Mouse (Mus musculus) liver, adult 2 months (tissue): ENCODE measurements around the gene Stfa2l1. TPM values are rescaled to one million over a fixed set of nuclear protein-coding genes. Genes with fewer than 3 reads are reported as not detected.
"Not testable (repeated sequence)": the region's sequence is repeated elsewhere in the genome, so short reads cannot be mapped to it uniquely, and the experiment has no call there.

Experiments
- DNase-seq: peaks from one replicate; pipeline ENCODE4 v3.0.0-alpha.2; 2011; ENCODE audit warnings: low read depth, low spot score; ENCODE audit errors: extremely low read depth
- H3K27ac ChIP-seq: fragments of 200-500 bp; replicated peaks from 2 replicates; pipeline ENCODE4 v1.5.1; 2012; ENCODE audit warnings: low read depth, mild to moderate bottlenecking, control low read depth, inconsistent platforms, low read length; ENCODE audit not compliant: insufficient read depth
- H3K27me3 ChIP-seq: fragments of 200-500 bp; 2 replicates; pipeline ENCODE4 v1.6.1; 2012; ENCODE audit warnings: mild to moderate bottlenecking, moderate library complexity, low read length, inconsistent platforms; ENCODE audit not compliant: control insufficient read depth, insufficient read depth
- H3K36me3 ChIP-seq: fragments of 200-500 bp; 2 replicates; pipeline ENCODE4 v1.6.1; 2012; ENCODE audit warnings: low read length, inconsistent platforms; ENCODE audit not compliant: control insufficient read depth, insufficient read depth
- H3K4me1 ChIP-seq: fragments of 200-500 bp; 2 replicates; pipeline ENCODE4 v1.6.1; 2011; ENCODE audit warnings: low read length; ENCODE audit not compliant: control insufficient read depth, insufficient read depth
- H3K4me3 ChIP-seq: fragments of 200-500 bp; 2 replicates; pipeline ENCODE4 v1.5.1; 2011; ENCODE audit warnings: low read depth, mild to moderate bottlenecking, control low read depth, low read length, moderate library complexity; ENCODE audit not compliant: insufficient read depth
- H3K79me2 ChIP-seq: fragments of 200-500 bp; 2 replicates; pipeline ENCODE4 v1.6.1; 2012; ENCODE audit warnings: inconsistent platforms, mild to moderate bottlenecking, low read length, moderate library complexity; ENCODE audit not compliant: control insufficient read depth, insufficient read depth
- H3K9ac ChIP-seq: fragments of 200-500 bp; 2 replicates; pipeline ENCODE4 v1.6.1; 2012; ENCODE audit warnings: low read depth, mild to moderate bottlenecking, control low read depth, inconsistent platforms, low read length
- CTCF ChIP-seq: fragments of 200-500 bp; IDR thresholded peaks from 2 replicates; pipeline ENCODE4 v1.5.1; 2011; ENCODE audit warnings: low read depth, low read length, control low read depth
- POLR2A ChIP-seq: fragments of 200-500 bp; IDR thresholded peaks from 2 replicates; pipeline ENCODE4 v1.6.1; 2011; ENCODE audit warnings: low read length, control low read depth; ENCODE audit not compliant: insufficient read depth; ENCODE audit errors: extremely low read depth
- WGBS: fragments of 180-500 bp; shearing (Covaris S2); methylation state at CpG from one replicate; pipeline ENCODE4 v1.1.7; 2018; 5-methylcytosine and 5-hydroxymethylcytosine counted together
- polyA plus RNA-seq: library from polyadenylated mRNA; depleted of rRNA; stranded (reverse); fragments of >200 nt; gene quantifications from 2 replicates; pipeline ENCODE4 v1.2.3, GENCODE M21; 2012; rRNA removed
- total RNA-seq: library from RNA; depleted of rRNA; stranded (reverse); fragments of >200 nt; gene quantifications from 2 replicates; pipeline ENCODE4 v1.2.3, GENCODE M21; 2014; rRNA removed

The Stfa2l1 gene
- total and polyA plus RNA-seq, 2 experiments = not detected

- DNase-seq = no peak
- H3K36me3 ChIP-seq = no peaks in the 10 kb centered on the region
- H3K27ac ChIP-seq = no peak overlapping the region
- peaks cover 2% of the 10 kb centered on the region; the same call in 1 of the 2 replicates for H3K4me1 ChIP-seq
- no peak overlapping the region for H3K4me3 ChIP-seq
- no peaks in the 10 kb centered on the region for H3K27me3 ChIP-seq
- H3K9ac ChIP-seq = no peak overlapping the region
- TF ChIP-seq POLR2A = no peak
- no peak for TF ChIP-seq CTCF
- H3K79me2 ChIP-seq = no peaks in the 10 kb centered on the region
These were observed 19.5 kb downstream of the Stfa2l1 start for GRCm38 (mm10) chr16:36176108-36176507.

DNA sequence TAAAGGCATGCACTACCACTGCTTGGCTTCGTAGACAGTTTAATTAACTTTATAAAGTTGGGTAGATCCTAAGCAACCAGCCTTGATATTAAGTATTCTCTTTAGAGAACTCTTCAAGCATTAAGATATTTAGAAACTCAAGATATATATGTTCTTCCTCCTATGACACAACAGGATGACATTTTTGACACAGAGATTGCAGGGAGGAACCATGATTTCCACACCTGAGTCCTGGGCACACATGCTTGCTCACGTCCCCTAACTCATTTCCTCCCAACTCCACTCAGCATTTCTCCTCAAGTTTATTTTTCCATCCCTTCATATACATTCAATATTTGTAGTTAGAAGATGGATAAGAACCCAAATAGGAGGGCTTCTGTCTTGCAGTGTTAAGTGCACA lies 23.3 kb downstream of the Stfa2l1 start:
- Histone ChIP-seq H3K79me2 (no peaks in the 10 kb centered on the region), H3K4me3 (no peak overlapping the region), H3K27me3 (no peaks in the 10 kb centered on the region), H3K27ac (no peak overlapping the region), H3K4me1 (peaks cover 2% of the 10 kb centered on the region; the same call in 1 of the 2 replicates), H3K9ac (no peak overlapping the region), H3K36me3 (no peaks in the 10 kb centered on the region)
- TF ChIP-seq CTCF = no peak
- TF ChIP-seq POLR2A = no peak
- DNase-seq = no peak
- WGBS = 83% methylated on average over 2 of the region's 2 CpGs

DNA sequence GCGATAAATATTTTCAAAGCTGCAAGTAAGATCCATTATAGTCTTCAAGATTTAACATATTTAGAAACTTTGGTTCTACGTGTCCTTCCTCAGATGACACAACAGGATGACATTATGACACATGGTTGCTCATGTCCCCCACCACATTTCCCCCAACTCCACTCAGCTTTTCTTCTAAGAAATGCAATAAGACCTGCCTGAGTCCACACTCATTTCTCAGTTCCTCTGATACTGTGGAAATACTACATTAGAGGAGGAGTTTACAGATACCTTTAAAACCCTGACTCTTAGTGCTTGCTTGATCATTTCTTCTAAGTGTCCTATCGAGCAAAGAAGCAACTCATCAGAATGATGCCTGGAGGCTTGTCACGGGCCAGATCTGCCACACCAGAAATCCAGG lies 27.3 kb downstream of the Stfa2l1 start, which contains the start of gene Gm5483:
Gene Gm5483, plus strand, starts transcription at position 301 of the 400 bp plus-strand sequence.
- H3K4me3 ChIP-seq, H3K36me3 ChIP-seq, H3K9ac ChIP-seq, H3K79me2 ChIP-seq, DNase-seq, H3K27me3 ChIP-seq, H3K27ac ChIP-seq, H3K4me1 ChIP-seq: not testable (repeated sequence)
- 86% methylated on average over 4 of the region's 4 CpGs for WGBS

- no peak for TF ChIP-seq CTCF
- TF ChIP-seq POLR2A = no peak
- Histone ChIP-seq H3K4me1 (no peaks in the 10 kb centered on the region), H3K27ac (no peak overlapping the region), H3K9ac (no peak overlapping the region), H3K4me3 (no peak overlapping the region), H3K79me2 (no peaks in the 10 kb centered on the region), H3K27me3 (no peaks in the 10 kb centered on the region), H3K36me3 (no peaks in the 10 kb centered on the region)
- no peak for DNase-seq
- WGBS = 62% methylated on average over 19 of the region's 19 CpGs
These were observed 42.6 kb downstream of the Stfa2l1 start for GRCm38 (mm10) chr16:36199226-36199625.

DNA sequence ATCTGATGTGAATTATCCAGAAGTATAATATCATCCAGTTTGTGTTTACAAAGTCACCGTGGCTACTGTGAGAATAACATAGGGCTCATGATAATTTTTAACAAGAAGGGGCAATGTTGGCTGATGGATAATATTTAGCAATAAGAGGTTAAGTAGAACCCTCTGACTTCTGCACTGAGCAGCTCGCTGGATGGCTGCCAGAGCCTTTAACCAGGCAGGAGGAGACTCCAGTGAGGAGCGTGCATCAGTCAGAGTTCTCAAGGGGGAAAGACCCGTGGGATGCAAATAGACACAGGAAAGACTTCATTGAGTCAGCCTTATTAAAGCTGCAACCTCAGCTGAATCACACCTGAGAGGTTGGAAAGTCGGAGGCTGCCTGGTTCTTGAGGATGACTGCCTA lies 47.2 kb downstream of the Stfa2l1 start:
- Histone ChIP-seq H3K9ac (no peak overlapping the region), H3K27me3 (no peaks in the 10 kb centered on the region), H3K4me3 (no peak overlapping the region), H3K4me1 (no peaks in the 10 kb centered on the region), H3K79me2 (no peaks in the 10 kb centered on the region), H3K27ac (no peak overlapping the region), H3K36me3 (no peaks in the 10 kb centered on the region)
- no peak for DNase-seq
- 72% methylated on average over 5 of the region's 5 CpGs for WGBS
- no peak for TF ChIP-seq POLR2A
- TF ChIP-seq CTCF = no peak

GRCm38 (mm10) chr16:36205684-36206083 lies 49.1 kb downstream of the Stfa2l1 start:
- H3K4me1 ChIP-seq, H3K27ac ChIP-seq, H3K4me3 ChIP-seq, H3K36me3 ChIP-seq, H3K27me3 ChIP-seq, H3K9ac ChIP-seq, DNase-seq, H3K79me2 ChIP-seq: not testable (repeated sequence)
- 62% methylated on average over 2 of the region's 2 CpGs for WGBS

DNA sequence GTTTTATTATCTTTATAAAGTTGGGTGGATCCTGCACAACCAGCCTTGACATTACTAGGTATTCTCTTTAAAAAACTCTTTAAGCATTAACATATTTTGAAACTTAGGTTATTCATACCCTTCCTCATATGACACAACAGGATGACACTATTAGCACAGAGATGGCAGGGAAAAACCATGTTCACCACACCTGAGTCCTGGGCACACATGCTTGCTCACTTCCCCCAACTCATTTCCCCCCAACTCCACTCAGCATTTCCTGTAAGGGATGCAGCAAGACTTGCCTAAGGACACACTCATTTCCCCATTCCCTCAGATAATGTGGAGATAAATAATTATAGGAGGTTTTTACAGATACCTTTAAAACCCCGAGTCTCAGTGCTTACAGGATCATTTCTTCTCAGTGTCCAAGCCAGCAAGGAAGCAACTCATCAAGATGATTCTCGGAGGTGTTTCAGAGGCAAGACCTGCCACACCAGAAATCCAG lies 53.4 kb downstream of the Stfa2l1 start, which contains the start of gene Gm5416:
Gene Gm5416, plus strand, starts transcription at position 437 of the 487 bp plus-strand sequence.
- no peak within 1 kb of the TSS for H3K4me3 ChIP-seq
- H3K36me3 ChIP-seq = no peaks in the 10 kb centered on the region
- no peak within 1 kb of the TSS for H3K27ac ChIP-seq
- no peaks in the 10 kb centered on the region for H3K4me1 ChIP-seq
- no peaks in the 10 kb centered on the region for H3K79me2 ChIP-seq
- H3K9ac ChIP-seq = no peak within 1 kb of the TSS
- DNase-seq = no peak
- TF ChIP-seq CTCF = no peak
- no peak for TF ChIP-seq POLR2A
- 78% methylated on average over 2 of the region's 2 CpGs for WGBS
- no peaks in the 10 kb centered on the region for H3K27me3 ChIP-seq

Other genes starting within 250 kb of the Stfa2l1 start
- 36.0 and 63.5 TPM in 2 replicates for gene Parp9, start 218.3 kb upstream of the Stfa2l1 start, total RNA-seq
- gene Parp9, start 218.3 kb upstream of the Stfa2l1 start, polyA plus RNA-seq = 11.9 and 13.7 TPM in 2 replicates
- gene Dtx3l, start 217.7 kb upstream of the Stfa2l1 start, total RNA-seq = 26.0 and 31.6 TPM in 2 replicates
- gene Dtx3l, start 217.7 kb upstream of the Stfa2l1 start, polyA plus RNA-seq = 11.2 and 12.2 TPM in 2 replicates
- gene Kpna1, start 178.1 kb upstream of the Stfa2l1 start, total RNA-seq = 21.1 and 21.4 TPM in 2 replicates
- gene Kpna1, start 178.1 kb upstream of the Stfa2l1 start, polyA plus RNA-seq = 5.7 and 6.1 TPM in 2 replicates
- gene Wdr5b, start 115.6 kb upstream of the Stfa2l1 start, total RNA-seq = 1.9 and 2.3 TPM in 2 replicates
- 0.51 and 0.73 TPM in 2 replicates for gene Wdr5b, start 115.6 kb upstream of the Stfa2l1 start, polyA plus RNA-seq
- gene Fam162a, start 85.2 kb upstream of the Stfa2l1 start, total RNA-seq = 118 and 129 TPM in 2 replicates
- gene Fam162a, start 85.2 kb upstream of the Stfa2l1 start, polyA plus RNA-seq = 69.3 and 73.4 TPM in 2 replicates
- 54.0 and 54.6 TPM in 2 replicates for gene Ccdc58, start 85.1 kb upstream of the Stfa2l1 start, total RNA-seq
- gene Ccdc58, start 85.1 kb upstream of the Stfa2l1 start, polyA plus RNA-seq = 16.2 and 22.3 TPM in 2 replicates
- not detected in 2 replicates for gene Csta1, start 25.6 kb upstream of the Stfa2l1 start, total RNA-seq
- gene Csta1, start 25.6 kb upstream of the Stfa2l1 start, polyA plus RNA-seq = not detected in 2 replicates
- not detected in 2 replicates for gene Gm5483, start 27.4 kb downstream of the Stfa2l1 start, total RNA-seq
- not detected in 2 replicates for gene Gm5483, start 27.4 kb downstream of the Stfa2l1 start, polyA plus RNA-seq
- gene Gm5416, start 53.6 kb downstream of the Stfa2l1 start, total RNA-seq = not detected in 2 replicates
- gene Gm5416, start 53.6 kb downstream of the Stfa2l1 start, polyA plus RNA-seq = not detected in 2 replicates
- not detected in 2 replicates for gene 2010005H15Rik, start 64.7 kb downstream of the Stfa2l1 start, total RNA-seq
- not detected in 2 replicates for gene 2010005H15Rik, start 64.7 kb downstream of the Stfa2l1 start, polyA plus RNA-seq
- gene Stfa1, start 120.1 kb downstream of the Stfa2l1 start, total RNA-seq = not detected in 2 replicates
- gene Stfa1, start 120.1 kb downstream of the Stfa2l1 start, polyA plus RNA-seq = not detected in 2 replicates
- not detected in 2 replicates for gene BC117090, start 177.5 kb downstream of the Stfa2l1 start, total RNA-seq
- gene BC117090, start 177.5 kb downstream of the Stfa2l1 start, polyA plus RNA-seq = not detected in 2 replicates
- not detected in 2 replicates for gene BC100530, start 210.9 kb downstream of the Stfa2l1 start, total RNA-seq
- gene BC100530, start 210.9 kb downstream of the Stfa2l1 start, polyA plus RNA-seq = not detected in 2 replicates